Mouse (Mus musculus): ENCODE measurements at regions not wholly inside any gene's neighbourhood (a gene's known extent, or its start where the extent isn't known, plus 50 kb on each side); places are given as distances from the start of the nearest gene placed in this dataset.
"Not testable (repeated sequence)": the region's sequence is repeated elsewhere in the genome, so short reads cannot be mapped to it uniquely, and the experiment has no call there.

GRCm38 (mm10) chr13:97372348-97372747, 131.4 kb downstream of the Enc1 start:
- Histone ChIP-seq H3K4me1 (replicated peaks) (peaks cover 30% of the 10 kb centered on the region), H3K36me3 (no peaks in the 10 kb centered on the region), H3K27ac (no peak overlapping the region), H3K27me3 (ENCODE audit: insufficient read depth, poor library complexity, severe bottlenecking) (no peaks in the 10 kb centered on the region), H3K4me3 (no peak overlapping the region), H3K9me3 (no peaks in the 10 kb centered on the region)
- no peak for DNase-seq (ENCODE audit: low spot score)
- 44% methylated on average over 7 of the region's 7 CpGs for WGBS

- Histone ChIP-seq H3K27ac (no peak overlapping the region), H3K27me3 (ENCODE audit: insufficient read depth, poor library complexity, severe bottlenecking) (0 out of 2 replicates have a peak, but pooled peaks cover 6% of the 10 kb centered on the region), H3K4me1 (replicated peaks) (peaks cover 23% of the 10 kb centered on the region), H3K36me3 (no peaks in the 10 kb centered on the region), H3K4me3 (no peak overlapping the region), H3K9me3 (no peaks in the 10 kb centered on the region)
- WGBS = 91% methylated on average over 3 of the region's 3 CpGs
- no peak for DNase-seq (ENCODE audit: low spot score)
Measured at GRCm38 (mm10) chr13:97371200-97371599, 130.3 kb downstream of the Enc1 start.

GRCm38 (mm10) chr13:97366723-97367122, 125.8 kb downstream of the Enc1 start:
- Histone ChIP-seq H3K9me3 (no peaks in the 10 kb centered on the region), H3K27ac (no peak overlapping the region), H3K4me1 (replicated peaks) (peaks cover 16% of the 10 kb centered on the region), H3K4me3 (no peak overlapping the region), H3K27me3 (ENCODE audit: insufficient read depth, poor library complexity, severe bottlenecking) (peaks cover 16% of the 10 kb centered on the region; the same call in 1 of the 2 replicates), H3K36me3 (no peaks in the 10 kb centered on the region)
- WGBS = 86% methylated on average over 8 of the region's 8 CpGs
- no peak for DNase-seq (ENCODE audit: low spot score)

GRCm38 (mm10) chr13:97365557-97366244, 124.8 kb downstream of the Enc1 start:
- DNase-seq (ENCODE audit: low spot score) = no peak

GRCm38 (mm10) chr13:97365004-97365403, 124.1 kb downstream of the Enc1 start:
- Histone ChIP-seq H3K27me3 (ENCODE audit: insufficient read depth, poor library complexity, severe bottlenecking) (peaks cover 16% of the 10 kb centered on the region; the same call in 1 of the 2 replicates), H3K4me1 (replicated peaks) (peaks cover 16% of the 10 kb centered on the region), H3K4me3 (no peak overlapping the region), H3K36me3 (no peaks in the 10 kb centered on the region), H3K9me3 (no peaks in the 10 kb centered on the region), H3K27ac (0 out of 2 replicates have a peak overlapping the region, but pooled peaks have one; percentile 40)
- DNase-seq (ENCODE audit: low spot score) = no peak
- 76% methylated on average over 9 of the region's 9 CpGs for WGBS

More at GRCm38 (mm10) chr13:97365557-97366244, 124.8 kb downstream of the Enc1 start:
- Histone ChIP-seq H3K9me3 (no peaks in the 10 kb centered on the region), H3K36me3 (no peaks in the 10 kb centered on the region), H3K4me1 (replicated peaks) (peaks cover 16% of the 10 kb centered on the region), H3K27ac (0 out of 2 replicates have a peak overlapping the region, but pooled peaks have one; percentile 23), H3K27me3 (ENCODE audit: insufficient read depth, poor library complexity, severe bottlenecking) (peaks cover 16% of the 10 kb centered on the region; the same call in 1 of the 2 replicates), H3K4me3 (no peak overlapping the region)
- WGBS = 47% methylated on average over 18 of the region's 18 CpGs

GRCm38 (mm10) chr13:97363765-97364164, 122.9 kb downstream of the Enc1 start:
- WGBS = 84% methylated on average over 5 of the region's 5 CpGs
- Histone ChIP-seq H3K36me3 (no peaks in the 10 kb centered on the region), H3K27ac (no peak overlapping the region), H3K4me1 (replicated peaks) (peaks cover 19% of the 10 kb centered on the region), H3K9me3 (no peaks in the 10 kb centered on the region), H3K4me3 (no peak overlapping the region), H3K27me3 (ENCODE audit: insufficient read depth, poor library complexity, severe bottlenecking) (peaks cover 16% of the 10 kb centered on the region; the same call in 1 of the 2 replicates)
- no peak for DNase-seq (ENCODE audit: low spot score)

GRCm38 (mm10) chr13:97363214-97363613, 122.3 kb downstream of the Enc1 start:
- no peak overlapping the region for H3K27ac ChIP-seq
- 93% methylated on average over 4 of the region's 4 CpGs for WGBS
- H3K4me3 ChIP-seq = no peak overlapping the region
- no peaks in the 10 kb centered on the region for H3K9me3 ChIP-seq
- no peak for DNase-seq (ENCODE audit: low spot score)
- H3K27me3 ChIP-seq (ENCODE audit: insufficient read depth, poor library complexity, severe bottlenecking) = peaks cover 16% of the 10 kb centered on the region; the same call in 1 of the 2 replicates
- no peaks in the 10 kb centered on the region for H3K36me3 ChIP-seq
- H3K4me1 ChIP-seq (replicated peaks) = peaks cover 24% of the 10 kb centered on the region

- no peak overlapping the region for H3K4me3 ChIP-seq
- H3K9me3 ChIP-seq = no peaks in the 10 kb centered on the region
- no peak for DNase-seq (ENCODE audit: low spot score)
- H3K4me1 ChIP-seq (replicated peaks) = peaks cover 25% of the 10 kb centered on the region
- 86% methylated on average over 9 of the region's 9 CpGs for WGBS
- H3K27ac ChIP-seq = no peak overlapping the region
- no peaks in the 10 kb centered on the region for H3K36me3 ChIP-seq
- H3K27me3 ChIP-seq (ENCODE audit: insufficient read depth, poor library complexity, severe bottlenecking) = 0 out of 2 replicates have a peak, but pooled peaks cover 5% of the 10 kb centered on the region
Measured at GRCm38 (mm10) chr13:97360551-97360950, 119.6 kb downstream of the Enc1 start.

- 91% methylated on average over 8 of the region's 8 CpGs for WGBS
- H3K4me3 ChIP-seq = no peak overlapping the region
- no peaks in the 10 kb centered on the region for H3K36me3 ChIP-seq
- no peak overlapping the region for H3K27ac ChIP-seq
- H3K9me3 ChIP-seq = no peaks in the 10 kb centered on the region
- no peak for DNase-seq (ENCODE audit: low spot score)
- H3K27me3 ChIP-seq (ENCODE audit: insufficient read depth, poor library complexity, severe bottlenecking) = peaks cover 4% of the 10 kb centered on the region
- peaks cover 20% of the 10 kb centered on the region; the same call in 1 of the 2 replicates for H3K4me1 ChIP-seq (replicated peaks)
Measured at GRCm38 (mm10) chr13:97358781-97359305, 117.9 kb downstream of the Enc1 start.

GRCm38 (mm10) chr13:97358261-97358660, 117.4 kb downstream of the Enc1 start:
- no peak for DNase-seq (ENCODE audit: low spot score)
- H3K4me3 ChIP-seq = no peak overlapping the region
- H3K27ac ChIP-seq = no peak overlapping the region
- H3K27me3 ChIP-seq (ENCODE audit: insufficient read depth, poor library complexity, severe bottlenecking) = peaks cover 8% of the 10 kb centered on the region
- 82% methylated on average over 6 of the region's 6 CpGs for WGBS
- H3K9me3 ChIP-seq = no peaks in the 10 kb centered on the region
- no peaks in the 10 kb centered on the region for H3K36me3 ChIP-seq
- peaks cover 18% of the 10 kb centered on the region; the same call in 1 of the 2 replicates for H3K4me1 ChIP-seq (replicated peaks)

GRCm38 (mm10) chr13:97356923-97357807, 116.3 kb downstream of the Enc1 start:
- H3K36me3 ChIP-seq = no peaks in the 10 kb centered on the region
- H3K27ac ChIP-seq = no peak overlapping the region
- no peak overlapping the region for H3K4me3 ChIP-seq
- H3K9me3 ChIP-seq = no peaks in the 10 kb centered on the region
- H3K4me1 ChIP-seq (replicated peaks) = peaks cover 17% of the 10 kb centered on the region; the same call in 1 of the 2 replicates
- no peak for DNase-seq (ENCODE audit: low spot score)
- WGBS = 71% methylated on average over 13 of the region's 13 CpGs
- H3K27me3 ChIP-seq (ENCODE audit: insufficient read depth, poor library complexity, severe bottlenecking) = peaks cover 8% of the 10 kb centered on the region

GRCm38 (mm10) chr13:97355411-97355810, 114.5 kb downstream of the Enc1 start:
- 95% methylated on average over 6 of the region's 6 CpGs for WGBS
- H3K9me3 ChIP-seq; DNase-seq (ENCODE audit: low spot score); H3K4me3 ChIP-seq; H3K27ac ChIP-seq; H3K27me3 ChIP-seq (ENCODE audit: insufficient read depth, poor library complexity, severe bottlenecking); H3K36me3 ChIP-seq: not testable (repeated sequence)
- peaks cover 17% of the 10 kb centered on the region; the same call in 1 of the 2 replicates for H3K4me1 ChIP-seq (replicated peaks)
